Mouse (Mus musculus) hindbrain, embryonic 13.5 days (tissue): ENCODE results near the gene Usf2. TPM values are rescaled to one million over a fixed set of nuclear protein-coding genes. Genes with fewer than 3 reads are reported as not detected.

Experiments used
- ATAC-seq: fragments of 200-750 bp; cut with Nextera tagmentation; 2 replicates; pipeline ENCODE4 v1.8.0; 2017; ENCODE audit warnings: moderate TSS enrichment; ENCODE audit not compliant: low FRiP score
- H3K27ac ChIP-seq: fragments of 300-500 bp; sonication (generic); 2 replicates; pipeline ENCODE4 v1.5.1; 2015; ENCODE audit warnings: inconsistent platforms, mild to moderate bottlenecking, moderate library complexity
- H3K27me3 ChIP-seq: fragments of 300-500 bp; sonication (generic); 2 replicates; pipeline ENCODE4 v1.6.1; 2015; ENCODE audit warnings: mild to moderate bottlenecking, inconsistent platforms
- H3K36me3 ChIP-seq: fragments of 300-500 bp; sonication (generic); 2 replicates; pipeline ENCODE4 v1.6.1; 2015; ENCODE audit warnings: mild to moderate bottlenecking, inconsistent platforms
- H3K4me1 ChIP-seq: fragments of 300-500 bp; sonication (generic); replicated peaks from 2 replicates; pipeline ENCODE4 v1.6.1; 2015; ENCODE audit warnings: inconsistent platforms
- H3K4me2 ChIP-seq: fragments of 300-500 bp; sonication (generic); 2 replicates; pipeline ENCODE4 v1.6.1; 2015; ENCODE audit warnings: inconsistent platforms, mild to moderate bottlenecking, moderate library complexity
- H3K4me3 ChIP-seq: fragments of 300-500 bp; sonication (generic); 2 replicates; pipeline ENCODE4 v1.5.1; 2015; ENCODE audit warnings: mild to moderate bottlenecking, inconsistent platforms
- H3K9ac ChIP-seq: fragments of 300-500 bp; sonication (generic); 2 replicates; pipeline ENCODE4 v1.6.1; 2015; ENCODE audit warnings: mild to moderate bottlenecking, inconsistent platforms
- H3K9me3 ChIP-seq: fragments of 300-500 bp; sonication (generic); 2 replicates; pipeline ENCODE4 v1.6.1; 2016; ENCODE audit warnings: inconsistent platforms
- WGBS: fragments of 180-500 bp; shearing (Covaris S2); methylation state at CpG from one replicate; pipeline ENCODE4 v1.1.7; 2015; 5-methylcytosine and 5-hydroxymethylcytosine counted together
- polyA plus RNA-seq: library from polyadenylated mRNA; unstranded; fragments of >200 nt; fragmentation: Nextera tagmentation; extraction: Ambion mirVana; gene quantifications from 2 replicates; pipeline ENCODE4 v1.2.1, GENCODE M21; 2015

The Usf2 gene
- polyA plus RNA-seq, 1 experiment from 2014 or later = 25.9 TPM

- 66% methylated on average over 4 of the region's 4 CpGs for WGBS
- no peak for ATAC-seq
- H3K4me1 ChIP-seq = peaks cover 10% of the 10 kb centered on the region
Observed at GRCm38 (mm10) chr7:30904042-30904441, 52.6 kb downstream of the Usf2 start.

More at GRCm38 (mm10) chr7:30904042-30904441, 52.6 kb downstream of the Usf2 start:
- H3K4me3 ChIP-seq = no peak overlapping the region
- H3K4me2 ChIP-seq = no peak overlapping the region
- no peak overlapping the region for H3K27ac ChIP-seq
- no peaks in the 10 kb centered on the region for H3K36me3 ChIP-seq
- no peaks in the 10 kb centered on the region for H3K9me3 ChIP-seq
- peaks cover 13% of the 10 kb centered on the region; the same call in 1 of the 2 replicates for H3K27me3 ChIP-seq
- H3K9ac ChIP-seq = no peak overlapping the region

Other genes starting within 250 kb of the Usf2 start
- gene Atp4a, start 244.6 kb downstream of the Usf2 start, polyA plus RNA-seq = 1.2 and 1.6 TPM in 2 replicates
- 232 and 243 TPM in 2 replicates for gene Tmem147, start 227.3 kb downstream of the Usf2 start, polyA plus RNA-seq
- gene Gapdhs, start 213.1 kb downstream of the Usf2 start, polyA plus RNA-seq = 1.3 and 1.7 TPM in 2 replicates
- gene Sbsn, start 205.3 kb downstream of the Usf2 start, polyA plus RNA-seq = 1.3 and 1.7 TPM in 2 replicates
- 0.52 and 0.70 TPM in 2 replicates for gene Dmkn, start 193.0 kb downstream of the Usf2 start, polyA plus RNA-seq
- gene Krtdap, start 168.9 kb downstream of the Usf2 start, polyA plus RNA-seq = 1.1 TPM in 1 of 2 replicates, not detected in the other
- gene Ffar2, start 133.0 kb downstream of the Usf2 start, polyA plus RNA-seq = 0.22 TPM in 1 of 2 replicates, not detected in the other
- gene Ffar3, start 100.6 kb downstream of the Usf2 start, polyA plus RNA-seq = 0.13 TPM in 1 of 2 replicates, not detected in the other
- not detected in 2 replicates for gene Ffar1, start 95.2 kb downstream of the Usf2 start, polyA plus RNA-seq
- not detected in 2 replicates for gene Cd22, start 76.5 kb downstream of the Usf2 start, polyA plus RNA-seq
- gene Mag, start 41.9 kb downstream of the Usf2 start, polyA plus RNA-seq = 1.7 and 1.9 TPM in 2 replicates
- gene Hamp2, start 32.1 kb downstream of the Usf2 start, polyA plus RNA-seq = not detected in 2 replicates
- gene Hamp, start 12.8 kb downstream of the Usf2 start, polyA plus RNA-seq = not detected in 2 replicates
- 17.2 and 18.8 TPM in 2 replicates for gene Lsr, start 16.7 kb upstream of the Usf2 start, polyA plus RNA-seq
- 0.96 and 0.97 TPM in 2 replicates for gene Fam187b, start 17.0 kb upstream of the Usf2 start, polyA plus RNA-seq
- 13.0 and 20.0 TPM in 2 replicates for gene Fxyd5, start 85.7 kb upstream of the Usf2 start, polyA plus RNA-seq
- 108 and 116 TPM in 2 replicates for gene Fxyd7, start 94.7 kb upstream of the Usf2 start, polyA plus RNA-seq
- gene Fxyd1, start 100.4 kb upstream of the Usf2 start, polyA plus RNA-seq = 27.3 and 30.6 TPM in 2 replicates
- gene Lgi4, start 102.5 kb upstream of the Usf2 start, polyA plus RNA-seq = 1.1 and 1.6 TPM in 2 replicates
- gene Fxyd3, start 119.9 kb upstream of the Usf2 start, polyA plus RNA-seq = 0.79 and 1.3 TPM in 2 replicates
- 0.65 and 0.78 TPM in 2 replicates for gene Hpn, start 158.5 kb upstream of the Usf2 start, polyA plus RNA-seq
- gene Scn1b, start 170.2 kb upstream of the Usf2 start, polyA plus RNA-seq = 4.7 and 5.2 TPM in 2 replicates
- 227 and 231 TPM in 2 replicates for gene Gramd1a, start 199.1 kb upstream of the Usf2 start, polyA plus RNA-seq